Mouse (Mus musculus): ENCODE measurements around the gene Snai3.

The Snai3 gene

DNA sequence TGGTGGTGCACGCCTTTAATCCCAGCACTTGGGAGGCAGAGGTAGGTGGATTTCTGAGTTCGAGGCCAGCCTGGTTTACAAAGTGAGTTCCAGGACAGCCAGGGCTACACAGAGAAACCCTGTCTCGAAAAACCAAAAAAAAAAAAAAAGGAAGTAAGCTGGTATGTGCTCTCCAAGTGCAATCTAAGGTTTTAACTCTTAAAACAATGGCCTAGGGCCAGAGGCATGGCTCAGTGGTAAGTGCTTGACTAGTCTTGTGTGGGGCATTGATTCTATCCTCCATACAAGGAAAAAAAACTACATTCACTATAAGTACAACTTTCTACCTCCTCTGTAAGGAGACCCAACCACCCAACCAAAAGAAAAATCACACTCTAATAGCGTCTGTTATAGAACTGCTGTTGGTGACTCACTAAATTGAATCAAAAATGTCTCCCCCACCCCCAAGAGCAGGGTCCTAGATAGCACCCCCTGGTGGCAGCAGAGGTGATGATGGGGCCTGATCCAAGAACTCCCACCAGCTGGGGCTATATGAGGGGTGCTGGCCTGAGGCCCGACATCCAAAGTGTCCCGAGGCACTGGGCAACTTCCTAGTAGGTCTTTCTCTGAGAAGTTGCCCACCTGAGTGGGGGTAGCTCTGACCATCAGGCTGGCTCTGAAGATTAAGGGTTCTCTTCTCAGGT is 1.2 kb downstream of the Snai3 start:
- no peak for DNase-seq

DNA sequence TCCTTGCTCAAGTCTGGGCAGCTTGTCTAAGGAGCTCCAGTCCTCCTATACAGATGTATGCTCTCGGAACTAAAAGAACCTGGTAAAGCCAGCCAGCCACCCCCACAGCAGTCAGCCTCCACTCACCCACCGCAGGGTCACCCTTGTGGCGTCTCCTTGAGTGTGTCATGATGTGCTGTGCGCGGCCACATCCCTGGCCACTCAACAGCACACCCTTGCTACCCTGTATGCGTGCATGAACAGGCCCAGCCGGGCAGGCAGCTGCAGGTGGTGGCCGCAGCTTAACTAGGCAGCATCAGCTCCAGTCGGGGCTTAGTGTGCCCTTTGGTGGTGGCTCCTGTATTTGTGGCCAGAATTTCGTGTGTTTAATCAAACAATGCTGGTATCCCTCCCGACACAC is 3.4 kb downstream of the Snai3 start:
- no peak for DNase-seq

DNA sequence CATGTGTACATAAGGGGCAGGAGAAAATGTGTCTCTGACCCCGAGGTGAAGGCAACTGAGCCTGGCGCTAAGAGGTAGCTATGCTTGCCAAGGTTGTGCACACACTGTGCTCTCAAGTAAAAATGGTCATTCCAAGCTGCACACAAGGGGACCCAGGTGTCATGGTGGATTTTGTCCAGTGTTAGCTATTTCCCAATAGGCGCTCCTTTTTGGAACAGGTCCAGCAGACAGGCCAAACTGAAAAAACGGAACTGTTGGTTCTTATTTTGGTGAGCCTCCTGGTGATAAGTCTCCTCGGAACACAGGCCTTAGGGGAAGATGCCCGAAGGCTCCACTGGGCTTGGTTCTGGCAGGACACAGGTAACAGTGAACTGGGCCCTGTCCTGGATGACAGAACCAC is 6.1 kb downstream of the Snai3 start:
- peak; percentile 56 for DNase-seq

DNA sequence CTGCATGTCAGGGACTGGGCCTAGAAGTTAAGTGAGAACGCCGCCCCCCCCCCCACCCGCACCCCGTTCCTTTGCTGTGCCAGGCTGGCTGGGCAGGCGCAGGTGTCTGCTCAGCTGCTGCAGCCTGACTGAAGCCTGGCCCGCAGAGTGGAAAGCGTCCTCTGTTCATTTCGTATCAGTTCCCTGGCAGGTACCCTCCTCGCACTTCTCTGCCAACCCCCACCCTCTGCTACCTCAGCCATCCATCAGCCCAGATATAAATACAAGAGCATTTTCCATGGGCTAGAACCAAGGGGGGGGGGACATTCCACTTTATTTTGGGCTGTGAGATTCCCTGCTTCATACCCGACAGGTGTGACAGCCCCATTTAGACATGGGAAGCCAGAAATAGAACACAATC is 8.4 kb downstream of the Snai3 start:
- DNase-seq: no peak

DNA sequence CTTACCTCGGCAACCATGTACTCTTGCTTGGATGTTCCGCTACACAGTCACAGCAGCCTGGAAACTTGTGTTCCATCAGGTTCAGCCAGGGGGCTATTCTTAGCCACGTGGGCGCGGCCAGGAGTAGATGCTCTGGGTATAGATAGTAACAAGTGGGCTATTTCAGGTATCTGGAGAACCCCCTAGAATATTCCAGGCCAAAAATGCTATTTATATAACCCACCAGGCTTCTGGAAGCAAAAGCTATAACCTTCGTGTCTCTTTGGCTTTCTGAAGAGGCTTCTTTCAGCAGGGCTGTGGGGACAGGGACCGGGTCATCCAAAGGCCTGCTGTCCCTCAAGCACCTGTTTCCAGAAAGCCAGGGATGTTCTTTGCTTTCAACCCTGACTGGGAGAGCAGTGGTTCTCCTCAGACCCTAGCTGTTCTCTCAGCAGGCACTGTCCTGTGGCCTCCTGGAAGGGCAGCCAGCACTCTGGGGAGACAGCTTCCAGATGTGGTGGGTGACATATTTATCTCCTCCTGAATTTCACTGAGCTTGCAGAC is 9.3 kb downstream of the Snai3 start:
- no peak for DNase-seq

DNA sequence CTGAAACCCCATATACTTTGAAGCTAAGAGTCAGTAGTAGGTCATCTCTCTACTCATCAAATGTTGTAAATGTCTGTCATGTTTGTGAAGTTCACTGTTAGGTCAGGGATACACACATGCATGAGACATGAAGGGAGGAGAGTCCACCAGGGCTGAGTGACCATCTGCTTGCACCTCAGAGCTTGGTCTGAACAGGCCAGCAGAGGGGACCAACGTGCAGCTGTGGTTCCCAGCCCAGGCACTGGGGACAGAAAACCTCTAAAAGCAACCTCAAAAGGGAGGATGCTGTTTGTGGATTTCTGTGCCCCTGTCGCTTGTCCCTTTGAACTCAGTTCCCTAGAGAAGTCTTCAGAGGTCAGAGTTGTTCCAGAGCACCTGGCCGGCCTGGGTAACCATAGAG is 15.3 kb downstream of the Snai3 start:
- no peak for DNase-seq

DNA sequence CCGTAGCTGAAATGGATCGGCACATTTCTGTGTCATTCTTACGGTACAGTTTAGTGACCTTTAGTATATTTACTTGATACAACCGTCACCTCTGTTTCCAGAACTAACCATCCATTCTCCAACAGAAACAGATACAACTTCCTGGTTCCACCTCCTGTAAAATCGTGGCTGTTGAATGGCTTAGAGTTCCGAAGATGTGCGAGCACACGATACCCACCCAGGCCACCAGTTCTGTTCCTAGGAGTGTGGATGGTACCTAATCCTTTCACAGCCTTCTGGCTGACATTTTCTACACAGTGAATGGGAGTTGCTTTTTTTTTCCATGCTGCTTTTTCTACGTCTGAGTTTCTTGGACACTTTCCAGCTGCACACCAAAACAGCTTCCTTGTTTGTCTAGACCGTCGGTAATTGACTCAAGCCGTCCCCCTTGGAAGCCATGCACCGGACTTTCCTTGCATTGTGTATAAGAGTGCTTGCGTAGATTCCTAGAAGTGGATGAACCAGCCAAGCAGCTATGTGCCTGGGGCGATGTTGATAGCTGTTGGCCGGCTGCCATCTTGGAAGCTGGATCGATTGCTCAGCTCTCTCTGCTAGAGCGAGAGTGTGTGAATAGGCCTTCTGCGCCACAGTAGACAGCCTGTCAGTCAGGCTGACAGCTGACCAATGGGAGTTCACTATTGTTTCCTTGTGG is 16.3 kb downstream of the Snai3 start:
- DNase-seq: peak; percentile 96

DNA sequence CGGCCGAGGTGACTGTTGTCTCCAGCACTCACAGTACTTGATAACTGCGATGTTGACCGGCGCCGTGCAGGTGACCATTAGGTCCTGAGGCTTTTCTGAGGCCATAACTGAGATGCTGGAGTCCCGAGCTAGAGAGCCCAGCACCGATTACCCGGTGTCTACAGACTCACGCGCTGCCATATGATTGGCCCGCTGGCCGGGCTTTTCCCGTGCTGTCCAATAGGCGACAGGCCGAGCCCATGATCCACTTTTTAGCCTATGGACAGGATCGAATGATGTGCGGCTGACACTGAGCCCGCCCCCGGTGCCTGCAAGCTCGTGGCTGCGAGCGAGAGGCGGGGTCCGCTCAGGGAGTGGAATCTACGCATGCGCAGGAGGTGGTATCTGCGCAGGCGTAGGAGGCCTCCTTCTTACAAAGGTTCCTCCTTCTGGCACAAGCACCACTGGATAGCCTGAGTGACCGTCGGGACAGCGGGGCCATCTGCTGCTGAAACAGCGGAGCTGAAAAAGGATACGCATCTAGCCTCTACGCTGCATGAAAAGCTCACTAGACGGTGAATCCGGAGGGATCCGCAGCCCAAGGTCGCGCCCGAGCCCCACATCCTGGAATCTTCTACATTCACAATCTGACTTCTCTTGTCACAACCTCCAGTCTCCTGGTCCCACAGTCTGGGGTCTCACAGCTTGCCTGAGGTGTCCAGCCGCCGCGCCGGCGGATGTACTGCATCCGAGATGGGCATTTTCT is 17.1 kb downstream of the Snai3 start, which contains the start of gene Mvd:
Mvd (minus strand) TSS at position 161 of the 745 bp plus-strand sequence.
- peak; percentile 100 for DNase-seq

DNA sequence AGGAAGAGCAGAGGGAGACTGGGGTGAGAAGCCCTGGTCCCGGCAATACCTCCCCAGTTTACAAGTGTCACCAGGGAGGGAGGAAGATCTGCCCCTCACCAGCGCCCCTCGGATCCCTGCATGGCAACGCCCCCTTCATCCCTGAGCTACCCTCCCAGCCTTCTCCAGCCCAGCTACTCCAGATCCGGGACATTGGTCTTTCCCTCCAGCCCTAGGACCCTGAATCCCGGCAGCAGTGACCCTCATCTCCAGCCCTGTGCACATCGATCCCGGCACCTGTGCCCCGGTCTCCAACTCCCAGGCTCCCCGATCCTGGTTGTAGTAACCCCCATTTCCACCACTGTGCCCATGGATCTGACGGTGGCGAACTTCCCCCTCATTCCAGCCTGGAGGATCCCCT is 17.8 kb downstream of the Snai3 start:
- DNase-seq: no peak

DNA sequence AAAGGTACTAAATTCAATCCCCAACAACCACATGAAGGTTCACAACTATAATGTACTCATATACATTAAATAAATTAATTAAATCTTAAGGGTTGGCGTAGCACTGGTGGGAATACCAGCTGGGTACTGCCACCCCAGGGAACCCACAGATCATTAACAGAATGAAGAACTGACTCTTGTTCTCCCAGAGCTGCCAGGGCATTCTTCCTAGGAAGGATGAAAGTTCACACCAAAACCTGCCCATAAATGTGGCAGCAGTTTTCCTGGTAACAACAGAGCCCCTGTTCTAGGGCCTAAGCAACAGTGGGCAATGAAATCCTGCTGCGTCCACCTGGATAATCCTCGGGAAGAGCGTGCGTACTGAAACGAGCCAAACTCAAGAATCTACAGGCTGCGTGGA is 18.2 kb downstream of the Snai3 start:
- DNase-seq: no peak

DNA sequence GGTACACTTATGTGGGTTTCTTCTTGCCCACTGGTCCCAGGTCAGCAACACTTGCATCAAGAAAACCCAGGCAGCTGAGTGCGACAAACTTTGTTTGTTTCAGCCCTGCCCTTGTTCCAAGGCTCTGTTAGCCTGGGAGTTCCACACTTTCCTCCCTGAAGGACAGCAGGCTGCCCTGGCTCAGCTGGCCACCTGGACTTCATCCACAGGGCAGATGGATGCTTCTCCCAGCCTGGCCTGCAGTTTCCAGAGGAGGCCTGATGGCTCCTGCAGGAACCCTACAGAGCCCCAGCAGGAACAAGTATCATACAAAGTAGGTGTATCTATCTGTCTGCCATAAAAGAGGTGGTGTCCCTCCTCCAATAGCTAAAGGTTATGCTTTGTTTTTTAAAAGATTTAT is 19.2 kb downstream of the Snai3 start:
- DNase-seq: no peak

DNA sequence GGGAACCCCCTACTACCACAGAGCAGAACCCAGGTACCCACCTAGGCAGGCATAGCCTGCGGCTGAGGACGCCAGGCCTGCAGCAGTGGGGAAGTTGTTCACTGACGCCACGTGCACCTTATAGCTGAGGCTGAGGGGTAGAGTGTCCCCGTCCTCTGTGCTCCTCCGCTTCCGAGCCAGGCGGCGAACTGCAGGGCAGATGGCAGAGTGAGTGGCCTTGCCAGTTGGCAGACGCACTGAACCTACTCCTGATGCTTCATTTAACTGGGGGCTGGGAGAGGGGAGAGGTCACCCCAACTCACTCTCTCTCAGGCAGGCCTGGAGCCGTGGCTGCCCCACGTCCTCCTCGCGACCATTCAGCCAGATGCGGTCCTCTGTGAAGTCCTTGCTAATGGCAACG is 21.2 kb downstream of the Snai3 start:
- no peak for DNase-seq

DNA sequence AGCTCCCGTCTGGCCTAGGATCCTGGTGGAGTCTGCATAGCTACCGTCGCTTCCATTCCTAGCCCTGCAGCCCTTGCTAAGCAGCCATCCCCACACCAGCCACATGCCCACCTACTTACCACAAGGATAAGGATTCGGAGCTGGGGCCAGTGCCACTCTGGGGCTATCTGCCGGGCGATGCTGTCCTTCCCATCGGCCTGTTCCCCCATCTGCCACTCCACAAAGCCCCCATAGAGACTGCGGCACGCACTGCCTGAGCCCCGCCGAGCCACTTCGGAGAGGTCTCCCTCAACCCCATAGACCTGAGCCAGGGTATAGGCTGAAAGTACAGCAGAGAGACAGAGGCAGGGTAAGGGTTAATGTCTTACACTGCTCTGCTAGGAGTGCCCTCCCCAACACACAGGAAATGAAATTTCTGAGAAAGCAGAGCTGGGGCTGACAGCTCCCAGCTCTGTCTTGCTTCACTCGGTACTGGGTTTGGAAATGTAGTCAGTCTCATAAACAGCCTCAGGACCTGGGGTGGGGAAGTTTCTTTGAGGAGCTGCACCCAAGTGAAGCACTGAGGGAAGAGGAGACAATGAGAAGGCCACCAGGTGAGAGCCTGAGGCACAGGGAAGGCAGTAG is 22.7 kb downstream of the Snai3 start:
- DNase-seq: peak; percentile 45

DNA sequence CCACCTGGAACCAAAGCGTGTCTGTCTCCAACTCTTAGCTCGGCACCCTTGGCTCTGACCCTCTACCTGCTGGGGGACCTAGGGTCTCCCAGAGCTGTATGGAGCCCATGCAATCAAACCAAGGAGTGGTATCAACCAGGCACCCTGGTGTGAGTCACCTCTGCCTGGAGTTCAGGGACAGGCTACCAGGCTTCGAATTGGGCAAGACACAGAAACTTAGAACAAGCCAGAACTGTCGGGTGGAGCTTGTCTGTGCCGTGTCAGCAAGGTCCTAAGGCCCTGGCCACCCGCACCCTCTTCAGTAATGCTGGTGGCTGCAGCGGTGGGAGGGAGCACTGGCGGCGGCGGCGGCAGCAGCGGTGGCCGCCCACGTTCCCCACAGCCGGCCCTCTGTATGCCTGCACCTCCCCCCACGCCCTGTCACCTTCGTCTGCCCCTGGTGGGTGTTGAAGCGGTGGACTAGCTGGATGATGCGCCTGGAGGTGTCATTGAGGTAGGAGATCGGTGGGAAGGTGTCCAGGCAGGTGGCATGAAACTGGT is 23.9 kb downstream of the Snai3 start:
- no peak for DNase-seq

DNA sequence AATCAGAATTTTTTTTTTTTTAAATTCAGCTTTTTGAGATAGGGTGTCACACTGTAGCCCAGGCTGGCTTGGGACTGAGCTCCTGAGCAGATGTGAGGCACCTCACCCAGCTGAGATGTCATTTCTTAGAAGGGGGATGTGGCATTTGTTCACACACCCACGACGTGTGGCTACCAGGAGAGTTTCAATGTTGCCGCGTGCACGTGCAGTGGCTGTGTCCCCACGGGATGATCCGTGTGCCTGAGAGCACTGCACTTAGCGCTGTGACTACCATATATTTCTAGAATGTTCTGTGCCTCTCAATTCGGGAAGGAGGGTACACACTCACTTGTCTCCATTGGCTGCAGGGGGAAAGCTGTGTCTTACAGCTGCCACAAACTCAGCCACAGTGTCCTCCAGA is 24.4 kb downstream of the Snai3 start:
- no peak for DNase-seq

DNA sequence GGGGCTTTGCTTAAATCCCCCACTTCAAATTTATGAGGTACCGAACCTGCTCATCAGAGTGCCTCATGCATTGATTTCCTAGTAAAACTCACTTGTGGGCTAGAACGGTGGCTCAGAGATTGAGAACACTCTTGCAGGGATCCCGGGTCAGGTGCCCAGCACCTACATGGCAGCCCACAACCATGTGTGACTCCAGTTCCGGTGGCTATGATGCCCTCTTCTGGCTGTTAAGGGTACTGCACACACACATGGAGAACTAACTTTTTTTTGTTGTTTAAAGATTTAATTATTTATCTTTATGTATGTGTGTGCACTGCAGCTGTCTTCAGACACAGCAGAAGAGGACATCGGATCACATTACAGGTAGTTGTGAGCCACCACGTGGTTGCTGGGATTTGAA is 25.2 kb downstream of the Snai3 start:
- DNase-seq: no peak

DNA sequence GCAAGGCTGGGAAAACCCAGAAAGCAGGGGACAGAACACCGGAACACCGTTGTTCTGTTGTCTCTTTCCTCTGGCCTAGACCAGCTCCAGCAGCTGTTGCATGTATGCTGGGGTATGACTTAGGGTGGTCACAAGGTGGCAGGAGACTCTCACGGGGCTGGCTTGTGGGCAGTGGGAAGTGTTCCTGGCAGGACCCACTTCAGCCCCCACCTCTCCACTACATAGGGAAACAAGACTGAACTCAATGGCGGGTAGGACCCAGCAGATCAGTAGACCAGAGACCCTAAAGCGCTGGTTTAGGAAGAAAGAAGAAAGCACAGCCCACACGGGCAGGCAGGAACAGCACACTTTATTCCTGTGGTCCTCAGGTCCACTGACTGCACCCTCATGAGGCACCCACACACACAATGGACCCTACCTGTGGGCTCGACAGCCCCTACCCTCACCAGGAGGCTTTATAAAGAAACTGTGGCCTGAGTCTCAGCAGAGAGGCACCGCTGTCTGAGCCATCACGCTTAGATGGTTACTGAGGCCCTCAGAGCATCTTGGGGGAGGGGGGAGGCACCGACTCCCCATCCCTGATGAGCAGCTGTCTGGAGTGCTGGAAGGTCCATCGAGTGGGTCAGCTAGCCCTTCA is 27.1 kb downstream of the Snai3 start:
- DNase-seq: no peak

DNA sequence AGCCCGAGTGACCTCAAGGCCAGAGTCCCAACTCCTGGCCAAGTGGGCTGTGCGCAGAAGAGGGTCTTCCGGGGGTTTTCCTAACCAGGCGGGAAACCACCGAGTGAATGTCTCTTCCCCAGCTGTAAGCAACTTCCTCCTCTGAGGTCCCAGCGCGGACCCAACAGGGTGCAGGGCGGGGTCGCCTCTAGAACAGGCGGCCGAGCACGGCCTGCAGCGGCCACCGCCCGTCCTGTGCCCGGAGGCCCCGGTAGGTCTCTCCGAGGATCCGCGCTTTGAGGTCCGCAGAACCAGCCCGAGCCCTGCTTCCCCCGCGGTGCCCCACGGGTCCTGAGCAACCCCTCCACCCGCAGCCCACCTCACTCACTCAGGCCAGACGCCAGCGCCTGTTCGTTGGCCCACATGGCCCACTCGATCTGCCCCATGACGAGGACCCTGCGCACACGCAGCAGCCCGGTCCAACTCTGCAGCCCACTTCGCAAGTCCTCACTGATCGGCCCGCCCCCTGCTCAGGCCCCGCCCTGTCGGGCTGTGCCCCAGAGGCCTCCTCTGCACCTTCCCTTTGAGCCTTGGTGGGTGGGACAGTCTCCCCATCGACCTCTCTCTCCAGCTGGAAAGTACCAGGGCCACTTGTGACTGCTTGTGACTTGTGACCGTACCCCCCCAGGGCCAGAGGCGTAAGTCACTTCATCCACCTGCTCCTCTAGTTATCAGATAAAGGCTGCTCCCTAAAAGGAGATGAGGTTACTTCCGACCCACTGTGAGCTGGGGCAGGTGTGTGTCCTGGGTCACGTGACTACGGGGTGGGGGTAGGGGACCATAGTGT is 27.9 kb downstream of the Snai3 start, which contains the start of gene Cyba:
Cyba (minus strand) TSS at position 488 of the 826 bp plus-strand sequence.
- peak; percentile 93 for DNase-seq

DNA sequence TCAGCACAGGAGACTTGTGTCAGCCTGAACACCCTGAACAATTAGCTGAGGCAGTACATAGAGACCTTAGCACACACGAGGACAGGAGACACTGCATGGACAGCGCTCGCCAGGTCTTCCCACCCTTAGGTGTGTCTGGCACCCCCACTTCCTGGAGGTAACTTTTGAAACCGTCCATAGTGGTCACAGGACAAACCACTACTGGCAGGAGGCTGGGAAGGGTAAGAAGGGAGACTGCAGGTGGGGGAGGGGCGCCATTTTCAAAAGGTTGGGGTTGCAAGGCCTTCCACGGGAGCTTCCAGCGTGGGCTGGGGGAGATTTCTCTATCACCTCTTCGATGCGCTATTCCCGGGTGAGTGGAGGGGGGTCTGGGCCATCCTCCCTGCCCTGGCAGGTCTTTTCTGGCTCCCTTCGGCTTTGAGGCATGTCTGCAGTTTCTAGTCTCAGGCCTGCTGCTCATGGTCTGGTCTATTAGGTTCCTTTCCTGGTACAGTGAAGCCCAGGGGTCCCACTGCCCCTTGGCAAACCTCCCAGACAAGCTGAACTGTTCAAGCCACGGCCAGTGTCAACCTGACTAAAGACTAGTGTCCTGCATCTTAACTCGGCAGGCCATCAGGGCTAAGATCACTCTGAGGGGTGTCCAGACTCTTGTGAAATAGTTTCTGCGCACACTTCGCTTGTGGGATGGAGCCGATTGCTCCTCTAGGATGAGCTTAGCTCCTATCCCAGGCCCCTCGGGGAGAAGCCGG is 28.7 kb downstream of the Snai3 start:
- no peak for DNase-seq

DNA sequence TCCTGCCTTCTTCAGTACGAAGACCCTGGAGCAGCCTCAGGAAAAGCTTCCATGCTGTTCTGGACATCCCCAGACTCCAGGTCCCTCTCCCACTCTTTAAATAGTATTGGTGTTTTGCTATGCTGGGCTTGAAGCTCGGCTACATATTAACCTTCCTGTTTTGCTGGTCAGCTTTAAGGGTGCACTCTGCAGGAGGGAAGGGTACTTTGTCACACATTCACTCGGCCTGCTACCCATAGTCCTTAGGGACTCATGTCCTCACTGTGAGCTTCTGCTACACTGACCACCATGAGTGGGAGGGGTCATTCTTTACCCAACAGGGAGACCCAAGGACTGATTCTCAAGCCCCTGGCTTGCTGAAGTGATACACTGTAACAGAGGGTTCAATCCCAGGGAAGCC is 29.9 kb downstream of the Snai3 start:
- no peak for DNase-seq

Measured in lung, postnatal 36 days (tissue).